Mouse (Mus musculus): ENCODE results near the gene Nolc1. TPM values are rescaled to one million over a fixed set of nuclear protein-coding genes. Genes with fewer than 3 reads are reported as not detected.

The Nolc1 gene
- polyA plus RNA-seq (2014; fragmentation: Illumina TruSeq; extraction: RNeasy Lipid Tissue Mini Kit (QIAGEN cat#74804); ENCODE audit: insufficient read depth, low read depth, low replicate concordance): 14.0 TPM

GRCm38 (mm10) chr19:46075616-46076607, at the start of gene Nolc1:
Nolc1 (plus strand) TSS chr19:46075863.

GRCm38 (mm10) chr19:46044271-46044992, 31.2 kb upstream of the Nolc1 start, which contains the start of gene Pprc1:
Pprc1 (plus strand) TSS chr19:46044886.

GRCm38 (mm10) chr19:46044993-46045695, 30.5 kb upstream of the Nolc1 start, which contains the start of gene Ldb1:
Ldb1 (minus strand) TSS chr19:46045214.

GRCm38 (mm10) chr19:46131694-46132525, 56.2 kb downstream of the Nolc1 start, which contains the start of gene Elovl3:
Elovl3 (plus strand) TSS chr19:46131897.

Other genes starting within 250 kb of the Nolc1 start
- gene Armh3, start 77.4 kb upstream of the Nolc1 start, polyA plus RNA-seq (2014; fragmentation: Illumina TruSeq; extraction: RNeasy Lipid Tissue Mini Kit (QIAGEN cat#74804); ENCODE audit: insufficient read depth, low read depth, low replicate concordance): 5.6 TPM
- 5.7 TPM for gene Hps6, start 72.4 kb upstream of the Nolc1 start, polyA plus RNA-seq (2014; fragmentation: Illumina TruSeq; extraction: RNeasy Lipid Tissue Mini Kit (QIAGEN cat#74804); ENCODE audit: insufficient read depth, low read depth, low replicate concordance)
- gene Pprc1, start 31.0 kb upstream of the Nolc1 start, polyA plus RNA-seq (2014; fragmentation: Illumina TruSeq; extraction: RNeasy Lipid Tissue Mini Kit (QIAGEN cat#74804); ENCODE audit: insufficient read depth, low read depth, low replicate concordance): 8.4 TPM
- 87.0 TPM for gene Ldb1, start 30.6 kb upstream of the Nolc1 start, polyA plus RNA-seq (2014; fragmentation: Illumina TruSeq; extraction: RNeasy Lipid Tissue Mini Kit (QIAGEN cat#74804); ENCODE audit: insufficient read depth, low read depth, low replicate concordance)
- gene Elovl3, start 56.0 kb downstream of the Nolc1 start, polyA plus RNA-seq (2014; fragmentation: Illumina TruSeq; extraction: RNeasy Lipid Tissue Mini Kit (QIAGEN cat#74804); ENCODE audit: insufficient read depth, low read depth, low replicate concordance): 0.61 TPM
- gene Pitx3, start 72.5 kb downstream of the Nolc1 start, polyA plus RNA-seq (2014; fragmentation: Illumina TruSeq; extraction: RNeasy Lipid Tissue Mini Kit (QIAGEN cat#74804); ENCODE audit: insufficient read depth, low read depth, low replicate concordance): not detected
- gene Gbf1, start 76.6 kb downstream of the Nolc1 start, polyA plus RNA-seq (2014; fragmentation: Illumina TruSeq; extraction: RNeasy Lipid Tissue Mini Kit (QIAGEN cat#74804); ENCODE audit: insufficient read depth, low read depth, low replicate concordance): 11.0 TPM
- 17.6 TPM for gene Nfkb2, start 228.5 kb downstream of the Nolc1 start, polyA plus RNA-seq (2014; fragmentation: Illumina TruSeq; extraction: RNeasy Lipid Tissue Mini Kit (QIAGEN cat#74804); ENCODE audit: insufficient read depth, low read depth, low replicate concordance)